Mouse (Mus musculus) liver, embryonic 14.5 days (tissue): ENCODE data around the gene Cdca4. TPM values are rescaled to one million over a fixed set of nuclear protein-coding genes. Genes with fewer than 3 reads are reported as not detected.

Source experiments
- ATAC-seq: fragments of 200-750 bp; cut with Nextera tagmentation; 2 replicates; pipeline ENCODE4 v1.8.0; 2017; ENCODE audit warnings: moderate number of reproducible peaks, mild to moderate bottlenecking, moderate library complexity; ENCODE audit not compliant: insufficient read depth
- DNase-seq, 3 experiments: peaks; one replicate each; pipeline ENCODE4 v3.0.0-alpha.2; 2012 to 2013; ENCODE audit warnings: low read depth in 3 of 3, low spot score in 3 of 3
- H3K27ac ChIP-seq: fragments of 300-500 bp; sonication (generic); 2 replicates; pipeline ENCODE4 v1.5.1; 2014; ENCODE audit warnings: moderate library complexity, mild to moderate bottlenecking, control low read depth, inconsistent platforms
- H3K27me3 ChIP-seq: fragments of 300-500 bp; sonication (generic); 2 replicates; pipeline ENCODE4 v1.6.1; 2014; ENCODE audit warnings: mild to moderate bottlenecking, low read length, moderate library complexity; ENCODE audit not compliant: control insufficient read depth, insufficient read depth
- H3K36me3 ChIP-seq: fragments of 300-500 bp; sonication (generic); replicated peaks from 2 replicates; pipeline ENCODE4 v1.6.1; 2014; ENCODE audit warnings: low read depth; ENCODE audit not compliant: control insufficient read depth, insufficient read depth
- H3K4me1 ChIP-seq, 2 experiments: fragments of 200-500 bp in 1 of 2; fragments of 300-500 bp in 1 of 2; sonication (generic) in 1 of 2; replicated peaks; 2 replicates each; pipeline ENCODE4 v1.6.1; 2012 to 2014; ENCODE audit warnings: antibody characterized with exemption in 1 of 2, inconsistent platforms in 1 of 2, low read length in 1 of 2; ENCODE audit not compliant: control insufficient read depth in 2 of 2, insufficient read depth in 2 of 2
- H3K4me2 ChIP-seq: fragments of 300-500 bp; sonication (generic); 2 replicates; pipeline ENCODE4 v1.6.1; 2014; ENCODE audit warnings: low read depth, mild to moderate bottlenecking, control low read depth, moderate library complexity
- H3K4me3 ChIP-seq, 2 experiments: fragments of 200-500 bp in 1 of 2; fragments of 300-500 bp in 1 of 2; sonication (generic) in 1 of 2; 2 replicates each; pipeline ENCODE4 v1.5.1; 2012 to 2014; ENCODE audit warnings: low read depth in 2 of 2, low read length in 2 of 2, mild to moderate bottlenecking in 2 of 2, control low read depth in 1 of 2, inconsistent platforms in 1 of 2, moderate library complexity in 1 of 2; ENCODE audit not compliant: insufficient read depth in 1 of 2
- H3K9ac ChIP-seq: fragments of 300-500 bp; sonication (generic); replicated peaks from 2 replicates; pipeline ENCODE4 v1.6.1; 2014; ENCODE audit warnings: mild to moderate bottlenecking, control low read depth, moderate library complexity
- H3K9me3 ChIP-seq: fragments of 300-500 bp; sonication (generic); 2 replicates; pipeline ENCODE4 v1.6.1; 2016; ENCODE audit warnings: low read length, mixed read lengths; ENCODE audit not compliant: control insufficient read depth
- CTCF ChIP-seq: IDR thresholded peaks from 2 replicates; pipeline ENCODE4 v1.5.1; 2016; ENCODE audit warnings: antibody characterized with exemption, low read depth, control low read depth
- EP300 ChIP-seq: IDR thresholded peaks from 2 replicates; pipeline ENCODE4 v1.6.1; 2016; ENCODE audit warnings: antibody characterized with exemption, low read depth
- WGBS: fragments of 180-500 bp; shearing (Covaris S2); extraction: QIAGEN DNeasy Blood & Tissue Kit; methylation state at CpG from one replicate; pipeline ENCODE4 v1.1.7; 2014; ENCODE audit not compliant: insufficient replicate concordance; 5-methylcytosine and 5-hydroxymethylcytosine counted together
- polyA plus RNA-seq, 2 experiments: library from polyadenylated mRNA; depleted of rRNA in 1 of 2; stranded (reverse) in 1 of 2; unstranded in 1 of 2; fragments of >200 nt; fragmentation: Nextera tagmentation in 1 of 2; extraction: Ambion mirVana in 1 of 2; gene quantifications; 2 replicates each; pipeline versions ENCODE4 v1.2.1 to v1.2.3; 2012 to 2014

Cdca4 gene
- polyA plus RNA-seq, 2 experiments, result 39.9 to 61.3 TPM

DNA sequence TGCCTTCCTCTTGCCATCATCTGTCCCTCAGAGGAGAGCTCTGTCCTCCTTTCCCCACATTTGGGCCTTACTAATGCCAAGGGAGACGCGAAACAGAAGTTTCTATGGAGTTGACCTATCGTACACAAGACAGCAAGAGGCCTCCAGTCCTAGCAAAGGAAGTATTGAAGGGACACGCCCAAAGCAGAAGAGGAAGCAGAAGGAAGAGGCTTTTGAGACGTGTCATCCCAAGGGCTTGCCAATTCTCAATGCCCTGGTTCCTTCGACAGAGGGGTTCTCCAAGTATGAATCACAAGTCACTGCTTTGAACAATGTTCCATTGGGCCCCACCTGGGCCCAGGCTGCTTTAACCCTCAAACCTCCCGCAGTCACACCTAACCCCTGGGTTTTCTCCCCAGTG is 35.6 kb upstream of the Cdca4 start:
- 42% methylated on average over 7 of the region's 7 CpGs for WGBS
- ATAC-seq (no peak), DNase-seq (no peak)
- H3K4me2 ChIP-seq, result no peak overlapping the region
- H3K36me3 ChIP-seq, result no peaks in the 10 kb centered on the region
- TF ChIP-seq CTCF (no peak), EP300 (no peak)
- H3K9ac ChIP-seq, result no peak overlapping the region
- H3K9me3 ChIP-seq, result no peaks in the 10 kb centered on the region
- H3K4me1 ChIP-seq, result peaks cover 0 to 5% of the 10 kb centered on the region in 2 experiments; a peak in 1 of 4 replicates
- no peak overlapping the region for H3K4me3 ChIP-seq
- no peaks in the 10 kb centered on the region for H3K27me3 ChIP-seq
- no peak overlapping the region for H3K27ac ChIP-seq

DNA sequence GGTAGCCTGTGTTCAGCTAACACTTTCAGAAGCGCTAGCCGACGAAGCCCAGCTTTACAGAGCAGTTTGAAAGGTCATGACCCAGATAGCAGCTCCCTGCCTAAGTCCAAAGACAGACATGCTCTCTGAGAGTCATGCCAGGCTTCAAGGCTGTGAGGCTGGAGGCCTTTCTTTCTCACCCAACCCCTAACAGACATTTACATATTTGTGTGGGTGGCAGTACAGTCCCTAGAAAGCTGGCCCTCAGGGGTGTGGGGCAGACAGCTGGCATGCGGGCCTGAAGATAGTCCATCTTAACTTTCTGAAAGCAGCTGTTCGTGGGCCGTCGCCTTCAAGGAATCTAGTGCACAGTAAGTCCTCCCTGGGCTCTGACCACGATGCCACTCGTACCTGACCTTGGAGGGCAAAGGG is 32.7 kb upstream of the Cdca4 start:
- Histone ChIP-seq H3K9me3 (no peaks in the 10 kb centered on the region), H3K4me3 (no peak overlapping the region), H3K9ac (no peak overlapping the region), H3K4me1 (peaks cover 0 to 3% of the 10 kb centered on the region in 2 experiments; a peak in 1 of 4 replicates), H3K36me3 (no peaks in the 10 kb centered on the region), H3K27me3 (no peaks in the 10 kb centered on the region), H3K27ac (no peak overlapping the region), H3K4me2 (no peak overlapping the region)
- DNase-seq, result no peak
- WGBS, result 64% methylated on average over 9 of the region's 9 CpGs
- no peak for ATAC-seq
- TF ChIP-seq CTCF (no peak), EP300 (no peak)

DNA sequence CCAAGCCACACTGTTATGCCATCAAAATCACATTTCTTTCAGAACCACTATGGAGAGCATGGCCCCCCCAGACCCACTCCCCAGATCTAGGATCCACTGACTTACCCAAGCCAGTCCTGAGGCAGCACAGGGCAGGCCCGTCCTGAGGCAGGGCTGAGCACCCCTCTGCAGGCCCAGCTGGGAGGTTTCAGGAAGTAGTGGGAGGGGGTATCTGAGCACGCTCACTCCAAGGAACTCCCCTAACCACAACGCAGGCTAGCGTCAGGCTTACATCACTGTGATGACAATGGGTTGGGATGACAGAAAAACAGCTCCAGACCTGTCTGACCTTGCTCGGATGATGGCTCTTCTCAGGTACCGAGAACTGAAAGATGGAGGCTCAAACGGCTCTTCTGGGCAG is 31.5 kb upstream of the Cdca4 start:
- no peak overlapping the region for H3K27ac ChIP-seq
- no peak overlapping the region for H3K9ac ChIP-seq
- no peaks in the 10 kb centered on the region for H3K9me3 ChIP-seq
- no peak for DNase-seq
- 39% methylated on average over 7 of the region's 7 CpGs for WGBS
- TF ChIP-seq CTCF, result no peak
- no peak for TF ChIP-seq EP300
- H3K4me3 ChIP-seq, result no peak overlapping the region
- no peaks in the 10 kb centered on the region for H3K36me3 ChIP-seq
- ATAC-seq, result no peak
- no peaks in the 10 kb centered on the region for H3K27me3 ChIP-seq
- H3K4me1 ChIP-seq, result peaks cover 0 to 3% of the 10 kb centered on the region in 2 experiments; a peak in 1 of 4 replicates
- no peak overlapping the region for H3K4me2 ChIP-seq

DNA sequence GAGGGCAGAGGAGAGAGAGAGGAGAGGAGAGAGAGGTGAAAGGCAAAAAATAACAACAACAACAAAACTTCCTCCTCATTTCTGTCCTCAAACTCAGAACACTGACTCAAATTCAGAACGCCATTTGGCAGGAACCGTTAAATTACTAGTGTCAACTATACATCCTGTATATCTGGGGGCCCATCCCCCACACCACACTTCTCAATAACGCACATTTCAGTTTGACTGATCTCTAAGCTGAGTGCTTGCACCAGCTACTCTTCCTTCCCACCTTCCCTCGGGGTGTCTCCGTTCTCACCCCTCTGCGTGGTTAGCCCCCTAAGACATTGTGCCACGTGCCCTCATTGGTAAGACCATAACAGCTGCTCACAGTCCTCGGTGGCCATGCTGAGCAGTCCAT is 30.7 kb upstream of the Cdca4 start:
- H3K9ac ChIP-seq, result no peak overlapping the region
- DNase-seq, result no peak
- no peak overlapping the region for H3K4me2 ChIP-seq
- H3K27me3 ChIP-seq, result no peaks in the 10 kb centered on the region
- ATAC-seq, result no peak
- H3K4me1 ChIP-seq, result peaks cover 0 to 1% of the 10 kb centered on the region in 2 experiments; a peak in 1 of 4 replicates
- WGBS, result 20% methylated on average over 8 of the region's 8 CpGs
- no peak overlapping the region for H3K27ac ChIP-seq
- TF ChIP-seq EP300, result no peak
- no peaks in the 10 kb centered on the region for H3K9me3 ChIP-seq
- no peak overlapping the region; a peak in 1 of 4 replicates for H3K4me3 ChIP-seq
- H3K36me3 ChIP-seq, result no peaks in the 10 kb centered on the region

DNA sequence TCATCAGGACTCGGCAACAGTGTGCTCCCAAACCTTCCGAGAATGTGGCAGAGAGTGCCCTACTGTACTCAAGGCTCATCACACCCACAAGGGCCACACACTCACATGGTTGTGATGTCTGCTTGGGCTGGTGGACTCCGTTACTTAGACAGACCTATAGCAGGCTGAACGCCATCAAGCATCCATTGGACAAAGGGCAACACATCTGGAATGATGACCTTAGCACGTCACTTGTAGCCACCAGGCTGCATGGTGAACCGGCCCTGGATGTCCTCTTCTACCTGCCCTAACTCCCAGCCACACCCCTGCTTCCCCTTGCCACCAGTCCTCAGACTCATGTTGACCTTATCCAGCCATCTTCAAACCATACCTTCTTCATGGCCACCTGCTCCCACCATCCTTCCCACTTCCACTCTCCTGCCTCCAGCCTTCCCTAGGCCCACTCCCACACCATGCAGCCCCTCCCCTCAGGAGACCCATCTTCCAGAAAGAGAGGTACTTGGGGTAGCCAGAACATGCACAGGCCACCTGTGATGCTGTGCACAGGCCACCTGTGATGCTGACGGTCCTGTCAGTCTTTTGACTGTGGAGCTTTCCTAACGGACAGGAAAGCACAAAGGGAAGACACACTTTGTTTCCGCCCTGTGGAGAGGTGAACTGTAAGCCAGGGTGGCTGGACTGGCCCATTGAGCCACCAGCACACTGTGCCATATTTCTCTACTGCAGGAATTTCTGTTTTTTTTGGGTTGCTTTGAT is 29.5 kb upstream of the Cdca4 start:
- H3K27me3 ChIP-seq, result no peaks in the 10 kb centered on the region
- H3K9ac ChIP-seq, result no peak overlapping the region
- H3K9me3 ChIP-seq, result no peaks in the 10 kb centered on the region
- H3K36me3 ChIP-seq, result no peaks in the 10 kb centered on the region
- WGBS, result 65% methylated on average over 9 of the region's 9 CpGs
- no peak overlapping the region for H3K27ac ChIP-seq
- no peak for ATAC-seq
- no peak for TF ChIP-seq EP300
- TF ChIP-seq CTCF, result no peak
- H3K4me1 ChIP-seq, result peaks cover 0 to 1% of the 10 kb centered on the region in 2 experiments; a peak in 1 of 4 replicates
- H3K4me3 ChIP-seq, result no peak overlapping the region
- no peak for DNase-seq
- no peak overlapping the region for H3K4me2 ChIP-seq
